Mouse (Mus musculus) megakaryocyte, embryonic 14.5 days (primary cell): Measurements from ENCODE around the gene Mamdc4.

Source experiments
- FLI1 ChIP-seq: IDR thresholded peaks from 2 replicates; pipeline ENCODE4 v1.6.1; 2012; ENCODE audit warnings: low read length, inconsistent platforms, mixed read lengths
- GATA1 ChIP-seq: IDR thresholded peaks from 3 replicates; pipeline ENCODE4 v1.6.1; 2012; ENCODE audit warnings: mixed read lengths, low read length, inconsistent platforms, borderline replicate concordance

GRCm38 (mm10) chr2:25583571-25583970 lies 8.9 kb upstream of the Mamdc4 start:
- TF ChIP-seq GATA1 (no peak), FLI1 (no peak)
